Mouse (Mus musculus): Measurements from ENCODE around the gene Fat4. TPM values are rescaled to one million over a fixed set of nuclear protein-coding genes. Genes with fewer than 3 reads are reported as not detected.

Gene Fat4
- polyA plus RNA-seq, 1 experiment from 2014 or later = 2.0 TPM

DNA sequence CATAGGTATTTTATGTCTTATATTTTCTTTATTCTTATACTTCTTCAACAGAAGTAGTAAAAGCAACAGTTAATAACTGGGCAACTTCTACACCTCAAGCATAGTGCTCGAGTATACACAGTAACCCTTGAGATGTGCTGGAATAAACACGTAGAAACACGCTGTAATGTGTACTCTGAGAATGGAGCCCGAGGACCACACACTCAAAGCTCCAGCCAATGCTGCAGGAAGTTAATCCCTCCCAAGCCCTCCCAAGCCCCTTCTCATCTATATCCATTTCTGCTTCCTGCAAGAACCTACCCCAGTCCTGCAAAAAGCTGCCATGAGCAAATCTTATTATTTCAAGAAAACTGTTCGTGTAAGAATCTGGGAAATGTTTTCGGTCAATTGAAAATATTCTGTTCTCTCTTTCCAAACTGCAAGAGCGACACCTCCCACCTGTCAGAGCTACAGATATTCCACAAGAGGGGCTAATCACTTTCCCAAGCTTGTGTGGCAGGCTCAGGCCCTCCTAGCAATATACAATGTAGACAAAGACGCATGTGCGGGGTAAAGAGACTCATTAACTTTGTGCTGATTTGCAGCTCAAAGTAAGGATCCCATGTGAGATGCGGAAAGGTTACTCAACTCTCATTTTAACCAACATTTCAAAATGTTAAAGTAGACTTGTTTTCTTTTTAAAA, 161.0 kb downstream of the Fat4 start:
- 78% methylated on average over 10 of the region's 10 CpGs for WGBS

GRCm38 (mm10) chr3:39048304-39048667, 161.5 kb downstream of the Fat4 start:
- ATAC-seq (replicated peaks; ENCODE audit: extremely low read depth, insufficient read depth, low FRiP score) = no peak
- WGBS = 53% methylated on average over 5 of the region's 5 CpGs
- no peaks in the 10 kb centered on the region for H3K36me3 ChIP-seq (ENCODE audit: control insufficient read depth, insufficient read depth)

More for the DNA sequence above, 161.0 kb downstream of the Fat4 start:
- no peak overlapping the region for H3K27ac ChIP-seq (ENCODE audit: low read length)
- H3K4me3 ChIP-seq (ENCODE audit: low read length) = no peak overlapping the region
- H3K4me1 ChIP-seq (ENCODE audit: control insufficient read depth, insufficient read depth, low read length) = peaks cover 3% of the 10 kb centered on the region
- no peaks in the 10 kb centered on the region for H3K36me3 ChIP-seq (ENCODE audit: control insufficient read depth, insufficient read depth)
- no peak for ATAC-seq (replicated peaks; ENCODE audit: extremely low read depth, insufficient read depth, low FRiP score)
- no peak overlapping the region for H3K4me2 ChIP-seq (ENCODE audit: low read depth, low read length)
- H3K9me3 ChIP-seq (replicated peaks; ENCODE audit: control insufficient read depth, low read length) = no peaks in the 10 kb centered on the region
- H3K9ac ChIP-seq (ENCODE audit: low read length) = no peak overlapping the region
- H3K27me3 ChIP-seq (ENCODE audit: control insufficient read depth, insufficient read depth, low read length) = no peaks in the 10 kb centered on the region

GRCm38 (mm10) chr3:39050130-39050529, 163.4 kb downstream of the Fat4 start:
- Histone ChIP-seq H3K36me3 (ENCODE audit: control insufficient read depth, insufficient read depth) (no peaks in the 10 kb centered on the region), H3K4me2 (ENCODE audit: low read depth, low read length) (no peak overlapping the region), H3K9ac (ENCODE audit: low read length) (no peak overlapping the region), H3K27ac (ENCODE audit: low read length) (no peak overlapping the region), H3K4me3 (ENCODE audit: low read length) (no peak overlapping the region), H3K27me3 (ENCODE audit: control insufficient read depth, insufficient read depth, low read length) (no peaks in the 10 kb centered on the region), H3K4me1 (ENCODE audit: control insufficient read depth, insufficient read depth, low read length) (peaks cover 3% of the 10 kb centered on the region), H3K9me3 (replicated peaks; ENCODE audit: control insufficient read depth, low read length) (no peaks in the 10 kb centered on the region)
- peak; percentile 75 for ATAC-seq (replicated peaks; ENCODE audit: extremely low read depth, insufficient read depth, low FRiP score)
- 80% methylated on average over 1 of the region's 1 CpGs for WGBS

More at GRCm38 (mm10) chr3:39048304-39048667, 161.5 kb downstream of the Fat4 start:
- no peak overlapping the region for H3K4me3 ChIP-seq (ENCODE audit: low read length)
- no peak overlapping the region for H3K9ac ChIP-seq (ENCODE audit: low read length)
- no peaks in the 10 kb centered on the region for H3K27me3 ChIP-seq (ENCODE audit: control insufficient read depth, insufficient read depth, low read length)
- H3K4me2 ChIP-seq (ENCODE audit: low read depth, low read length) = no peak overlapping the region
- no peaks in the 10 kb centered on the region for H3K9me3 ChIP-seq (replicated peaks; ENCODE audit: control insufficient read depth, low read length)
- H3K27ac ChIP-seq (ENCODE audit: low read length) = no peak overlapping the region
- peaks cover 3% of the 10 kb centered on the region for H3K4me1 ChIP-seq (ENCODE audit: control insufficient read depth, insufficient read depth, low read length)

- H3K27me3 ChIP-seq (ENCODE audit: control insufficient read depth, insufficient read depth, low read length) = no peaks in the 10 kb centered on the region
- peaks cover 3% of the 10 kb centered on the region for H3K4me1 ChIP-seq (ENCODE audit: control insufficient read depth, insufficient read depth, low read length)
- H3K9me3 ChIP-seq (replicated peaks; ENCODE audit: control insufficient read depth, low read length) = no peaks in the 10 kb centered on the region
- H3K36me3 ChIP-seq (ENCODE audit: control insufficient read depth, insufficient read depth) = no peaks in the 10 kb centered on the region
- no peak for ATAC-seq (replicated peaks; ENCODE audit: extremely low read depth, insufficient read depth, low FRiP score)
- no peak overlapping the region for H3K4me3 ChIP-seq (ENCODE audit: low read length)
- no peak overlapping the region for H3K9ac ChIP-seq (ENCODE audit: low read length)
- H3K27ac ChIP-seq (ENCODE audit: low read length) = no peak overlapping the region
- H3K4me2 ChIP-seq (ENCODE audit: low read depth, low read length) = no peak overlapping the region
- WGBS = 58% methylated on average over 6 of the region's 6 CpGs
These were observed 166.3 kb downstream of the Fat4 start for GRCm38 (mm10) chr3:39053072-39053471.
